Mouse (Mus musculus) kidney, postnatal 0 days (tissue): ENCODE data around the gene Igsf3. TPM values are rescaled to one million over a fixed set of nuclear protein-coding genes. Genes with fewer than 3 reads are reported as not detected.

Experiments
- ATAC-seq: fragments of 200-750 bp; cut with Nextera tagmentation; replicated peaks from 2 replicates; pipeline ENCODE4 v1.8.0; 2017; ENCODE audit warnings: low read depth, moderate number of reproducible peaks, moderate TSS enrichment, moderate library complexity; ENCODE audit not compliant: low FRiP score
- DNase-seq: peaks from one replicate; pipeline ENCODE4 v3.0.0-alpha.2; 2016; ENCODE audit warnings: low spot score
- H3K27ac ChIP-seq: fragments of 300-500 bp; sonication (generic); 2 replicates; pipeline ENCODE4 v1.5.1; 2014; ENCODE audit warnings: mild to moderate bottlenecking
- H3K27me3 ChIP-seq: fragments of 300-500 bp; sonication (generic); 2 replicates; pipeline ENCODE4 v1.6.1; 2014; ENCODE audit warnings: low read length, mixed read lengths; ENCODE audit not compliant: insufficient read depth
- H3K36me3 ChIP-seq: fragments of 300-500 bp; sonication (generic); 2 replicates; pipeline ENCODE4 v1.6.1; 2014; ENCODE audit warnings: low read length, mixed read lengths; ENCODE audit not compliant: insufficient read depth
- H3K4me1 ChIP-seq: fragments of 300-500 bp; sonication (generic); replicated peaks from 2 replicates; pipeline ENCODE4 v1.6.1; 2014; ENCODE audit warnings: antibody characterized with exemption, low read length, mixed read lengths; ENCODE audit not compliant: insufficient read depth
- H3K4me2 ChIP-seq: fragments of 300-500 bp; sonication (generic); 2 replicates; pipeline ENCODE4 v1.6.1; 2014; ENCODE audit warnings: mild to moderate bottlenecking, low read length, moderate library complexity, mixed read lengths
- H3K4me3 ChIP-seq: fragments of 300-500 bp; sonication (generic); replicated peaks from 2 replicates; pipeline ENCODE4 v1.5.1; 2014; ENCODE audit warnings: low read depth, low read length
- H3K9ac ChIP-seq: fragments of 300-500 bp; sonication (generic); 2 replicates; pipeline ENCODE4 v1.6.1; 2014; ENCODE audit warnings: low read depth, low read length
- H3K9me3 ChIP-seq: fragments of 300-500 bp; sonication (generic); replicated peaks from 2 replicates; pipeline ENCODE4 v1.6.1; 2016; ENCODE audit warnings: low read length, inconsistent platforms, mixed read lengths
- CTCF ChIP-seq: IDR thresholded peaks from 2 replicates; pipeline ENCODE4 v1.5.1; 2016; ENCODE audit warnings: antibody characterized with exemption, low read depth, mild to moderate bottlenecking, moderate library complexity
- WGBS: fragments of 180-500 bp; shearing (Covaris S2); extraction: QIAGEN DNeasy Blood & Tissue Kit; methylation state at CpG from one replicate; pipeline ENCODE4 v1.1.7; 2014; 5-methylcytosine and 5-hydroxymethylcytosine counted together
- polyA plus RNA-seq: library from polyadenylated mRNA; unstranded; fragments of >200 nt; fragmentation: Nextera tagmentation; extraction: Ambion mirVana; gene quantifications from 2 replicates; pipeline ENCODE4 v1.2.1, GENCODE M21; 2015

The Igsf3 gene
- polyA plus RNA-seq, 1 experiment from 2014 or later = 15.3 TPM

DNA sequence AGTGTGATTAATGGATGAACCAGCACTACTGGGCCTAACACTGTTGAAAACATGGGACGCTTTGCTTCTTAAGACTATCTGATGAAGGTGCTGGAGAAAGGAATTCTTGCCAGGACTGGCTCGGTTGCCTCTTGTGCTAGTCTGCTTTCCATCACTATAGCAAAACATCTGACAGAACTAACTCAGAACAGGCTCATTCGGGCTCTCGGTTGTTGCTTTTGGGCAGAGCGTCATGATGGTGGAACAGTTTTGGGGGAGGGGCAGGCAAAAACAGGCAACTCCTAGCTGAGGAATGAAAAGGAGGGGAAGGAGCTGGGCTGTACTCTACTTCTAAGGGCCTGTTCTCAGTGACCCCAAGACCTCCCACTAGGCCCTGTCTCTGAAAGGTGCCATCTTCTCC, 4.8 kb downstream of the Igsf3 start:
- H3K4me1 ChIP-seq = peaks cover 12% of the 10 kb centered on the region
- H3K4me2 ChIP-seq = no peak overlapping the region
- H3K36me3 ChIP-seq = no peaks in the 10 kb centered on the region

GRCm38 (mm10) chr3:101382751-101383150, 5.9 kb downstream of the Igsf3 start:
- Histone ChIP-seq H3K4me1 (peaks cover 12% of the 10 kb centered on the region), H3K27me3 (no peaks in the 10 kb centered on the region), H3K4me3 (no peak overlapping the region), H3K9me3 (no peaks in the 10 kb centered on the region), H3K36me3 (no peaks in the 10 kb centered on the region), H3K27ac (no peak overlapping the region), H3K9ac (no peak overlapping the region), H3K4me2 (no peak overlapping the region)
- ATAC-seq = no peak
- no peak for TF ChIP-seq CTCF
- DNase-seq = no peak
- 73% methylated on average over 4 of the region's 4 CpGs for WGBS

More for the DNA sequence above, 4.8 kb downstream of the Igsf3 start:
- ATAC-seq (no peak), DNase-seq (no peak)
- 69% methylated on average over 5 of the region's 5 CpGs for WGBS
- H3K27ac ChIP-seq = no peak overlapping the region
- H3K9ac ChIP-seq = no peak overlapping the region
- H3K4me3 ChIP-seq = no peak overlapping the region
- no peak for TF ChIP-seq CTCF
- H3K27me3 ChIP-seq = no peaks in the 10 kb centered on the region
- no peaks in the 10 kb centered on the region for H3K9me3 ChIP-seq

- Histone ChIP-seq H3K4me3 (no peak overlapping the region), H3K27me3 (no peaks in the 10 kb centered on the region), H3K4me2 (no peak overlapping the region), H3K36me3 (no peaks in the 10 kb centered on the region), H3K9me3 (no peaks in the 10 kb centered on the region), H3K9ac (no peak overlapping the region), H3K27ac (no peak overlapping the region), H3K4me1 (no peaks in the 10 kb centered on the region)
- no peak for DNase-seq
- TF ChIP-seq CTCF = no peak
- 45% methylated on average over 8 of the region's 8 CpGs for WGBS
- no peak for ATAC-seq
Observed at GRCm38 (mm10) chr3:101386430-101387016, 9.6 kb downstream of the Igsf3 start.

DNA sequence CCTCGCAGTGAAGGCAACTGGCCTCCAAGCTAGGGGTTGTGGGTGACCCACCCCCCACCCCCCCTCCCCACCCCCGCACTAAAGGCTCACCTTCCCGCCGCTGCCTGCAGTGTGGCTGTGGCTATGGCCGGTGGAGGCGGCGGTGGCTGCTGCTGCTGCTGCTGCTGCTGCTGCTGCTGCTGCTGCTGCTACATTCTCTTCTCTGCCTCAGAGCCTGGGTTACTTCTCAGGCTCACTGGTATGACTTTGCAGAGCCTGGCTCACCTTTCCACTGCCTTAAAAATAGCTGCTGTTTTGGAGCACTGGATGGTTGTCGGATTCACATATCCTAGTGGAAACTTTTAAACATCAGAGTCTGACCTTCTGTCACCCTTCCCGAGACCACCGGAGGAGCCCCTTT, 11.0 kb downstream of the Igsf3 start:
- H3K9ac ChIP-seq = no peak overlapping the region
- TF ChIP-seq CTCF = no peak

DNA sequence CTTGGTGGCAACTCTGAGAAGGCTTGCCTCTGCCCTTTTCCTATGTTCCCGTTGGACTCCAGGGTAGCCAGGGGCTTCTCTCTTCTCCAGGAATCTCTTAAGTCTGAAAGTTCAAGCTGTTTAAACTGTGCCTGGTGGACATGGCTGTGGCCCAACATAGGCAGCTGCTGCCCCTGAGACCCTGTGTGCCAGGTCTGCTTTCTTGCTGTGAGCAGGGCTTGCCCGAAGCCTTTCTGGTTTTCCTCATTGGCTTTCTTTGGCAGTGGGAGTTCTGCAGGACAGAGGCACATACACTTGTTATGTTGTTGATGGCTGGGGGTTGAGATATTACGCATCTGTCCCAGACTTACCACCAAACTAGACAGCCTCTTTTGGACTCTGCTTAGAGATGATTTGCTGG, 12.7 kb downstream of the Igsf3 start:
- Histone ChIP-seq H3K4me3 (no peak overlapping the region), H3K4me1 (peaks cover 11% of the 10 kb centered on the region; the same call in 1 of the 2 replicates), H3K9me3 (no peaks in the 10 kb centered on the region), H3K4me2 (no peak overlapping the region), H3K27ac (no peak overlapping the region), H3K27me3 (no peaks in the 10 kb centered on the region), H3K9ac (no peak overlapping the region), H3K36me3 (no peaks in the 10 kb centered on the region)
- no peak for DNase-seq
- no peak for ATAC-seq
- TF ChIP-seq CTCF = no peak
- 81% methylated on average over 3 of the region's 3 CpGs for WGBS

More for the DNA sequence above, 11.0 kb downstream of the Igsf3 start:
- Histone ChIP-seq H3K9me3 (no peaks in the 10 kb centered on the region), H3K27ac (no peak overlapping the region), H3K36me3 (no peaks in the 10 kb centered on the region), H3K4me1 (no peaks in the 10 kb centered on the region), H3K27me3 (no peaks in the 10 kb centered on the region), H3K4me2 (no peak overlapping the region), H3K4me3 (no peak overlapping the region)
- WGBS = 11% methylated on average over 10 of the region's 10 CpGs
- ATAC-seq (no peak), DNase-seq (no peak)

GRCm38 (mm10) chr3:101390472-101390871, 13.6 kb downstream of the Igsf3 start:
- TF ChIP-seq CTCF = no peak
- 51% methylated on average over 9 of the region's 9 CpGs for WGBS

DNA sequence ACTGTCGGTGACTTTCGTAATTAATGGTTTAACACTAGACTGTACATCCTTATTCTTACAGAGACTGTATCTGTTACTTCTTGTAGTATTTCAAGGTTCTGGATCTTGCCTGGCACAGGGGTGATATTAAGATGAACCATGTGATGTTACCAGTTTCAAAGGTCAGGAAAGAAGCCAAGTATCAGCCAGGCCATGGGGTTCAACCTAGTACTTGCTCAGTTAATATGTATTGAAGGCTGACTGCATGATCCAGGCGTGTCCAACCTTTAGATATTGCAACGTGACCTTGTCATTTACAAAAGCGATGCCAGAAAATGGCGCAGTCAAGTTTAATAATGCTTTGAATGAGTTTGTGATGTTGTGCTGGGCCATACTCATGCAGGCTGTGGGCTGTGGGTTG, 15.1 kb downstream of the Igsf3 start:
- H3K9me3 ChIP-seq = no peaks in the 10 kb centered on the region
- no peak for TF ChIP-seq CTCF
- H3K9ac ChIP-seq = no peak overlapping the region
- DNase-seq (no peak), ATAC-seq (0 out of 2 replicates have a peak, but pooled peaks have one; percentile 27)
- H3K27me3 ChIP-seq = no peaks in the 10 kb centered on the region
- peaks cover 32% of the 10 kb centered on the region for H3K4me1 ChIP-seq
- WGBS = 90% methylated on average over 6 of the region's 6 CpGs
- H3K4me2 ChIP-seq = no peak overlapping the region
- no peaks in the 10 kb centered on the region for H3K36me3 ChIP-seq
- no peak overlapping the region for H3K4me3 ChIP-seq
- H3K27ac ChIP-seq = no peak overlapping the region

More at GRCm38 (mm10) chr3:101390472-101390871, 13.6 kb downstream of the Igsf3 start:
- H3K27ac ChIP-seq = no peak overlapping the region
- DNase-seq (no peak), ATAC-seq (no peak)
- H3K36me3 ChIP-seq = no peaks in the 10 kb centered on the region
- H3K27me3 ChIP-seq = no peaks in the 10 kb centered on the region
- H3K9me3 ChIP-seq = no peaks in the 10 kb centered on the region
- no peak overlapping the region for H3K4me2 ChIP-seq
- no peak overlapping the region for H3K9ac ChIP-seq
- no peak overlapping the region for H3K4me3 ChIP-seq
- peaks cover 18% of the 10 kb centered on the region for H3K4me1 ChIP-seq
